Mouse (Mus musculus) bone marrow, adult 2 months (tissue): Measurements from ENCODE around the gene Mindy4.

Experiments
- CTCF ChIP-seq: fragments of 200-500 bp; IDR thresholded peaks from 2 replicates; pipeline ENCODE4 v1.5.1; 2011; ENCODE audit warnings: low read length, control low read depth; ENCODE audit not compliant: control insufficient read depth, insufficient read depth
- POLR2A ChIP-seq: fragments of 200-500 bp; IDR thresholded peaks from 2 replicates; pipeline ENCODE4 v1.6.1; 2011; ENCODE audit warnings: low read depth, mild to moderate bottlenecking, control low read depth, low read length, borderline replicate concordance; ENCODE audit not compliant: control insufficient read depth

DNA sequence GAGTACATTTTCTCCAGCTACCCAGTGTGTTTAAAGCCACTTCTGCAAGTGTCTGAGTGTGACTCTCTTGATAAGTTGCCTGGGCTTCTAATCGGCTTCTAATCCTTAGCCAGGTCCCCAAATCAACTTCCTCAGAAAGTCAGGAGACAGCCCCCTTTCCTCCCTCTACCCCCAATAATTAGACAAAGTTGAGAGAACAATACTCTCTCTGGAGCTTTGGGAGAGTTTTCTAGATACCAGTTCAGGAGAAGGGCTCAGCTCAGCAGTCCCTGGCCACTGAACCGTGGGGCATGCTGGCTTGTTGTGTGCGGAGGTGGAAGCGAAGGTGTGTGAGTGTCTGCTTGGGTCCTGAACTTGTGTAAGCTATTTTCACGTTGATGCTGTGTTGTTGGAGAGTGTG lies 134.1 kb downstream of the Mindy4 start:
- TF ChIP-seq CTCF: no peak
- TF ChIP-seq POLR2A: no peak
